Mouse (Mus musculus) lung, postnatal 0 days (tissue): ENCODE results near the gene Mtss1l.

ENCODE experiments used
- CTCF ChIP-seq: IDR thresholded peaks from 2 replicates; pipeline ENCODE4 v1.5.1; 2016; ENCODE audit warnings: antibody characterized with exemption, mild to moderate bottlenecking
- EP300 ChIP-seq: IDR thresholded peaks from 2 replicates; pipeline ENCODE4 v1.6.1; 2016; ENCODE audit warnings: antibody characterized with exemption, mild to moderate bottlenecking, control low read depth

DNA sequence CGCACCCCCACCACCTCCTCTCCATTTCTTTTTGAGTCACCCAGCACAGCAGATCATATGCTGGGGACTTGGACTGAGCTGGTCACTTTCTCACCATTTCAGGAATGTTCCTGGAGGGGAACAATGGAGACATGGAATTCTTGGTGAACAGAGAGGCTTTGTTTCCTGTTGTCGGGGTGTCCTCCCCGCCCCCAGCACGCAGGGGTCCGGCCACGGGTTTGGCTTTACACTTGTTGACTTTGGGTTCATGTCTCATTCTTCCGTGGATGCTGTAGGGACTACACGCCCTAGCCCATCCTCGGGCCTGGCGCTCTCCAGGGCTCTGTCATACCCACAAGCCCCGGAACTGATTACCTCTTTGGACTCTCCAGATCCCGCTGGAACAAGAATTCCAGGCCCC lies 67.7 kb downstream of the Mtss1l start:
- TF ChIP-seq CTCF = no peak
- TF ChIP-seq EP300 = no peak
